Mouse (Mus musculus) layer of hippocampus, adult 8-10 months (tissue): ENCODE measurements around the gene Vtcn1. TPM values are rescaled to one million over a fixed set of nuclear protein-coding genes. Genes with fewer than 3 reads are reported as not detected.
"Not testable (repeated sequence)": the region's sequence is repeated elsewhere in the genome, so short reads cannot be mapped to it uniquely, and the experiment has no call there.

Experiments
- DNase-seq, 2 experiments: peaks; one replicate each; pipeline ENCODE4 v3.0.0; 2022; ENCODE audit warnings: low spot score in 2 of 2
- total RNA-seq, 4 experiments: library from RNA; stranded (reverse); gene quantifications; 2 replicates each; pipeline ENCODE4 v1.2.4; 2022

The Vtcn1 gene
- not detected for total RNA-seq

DNA sequence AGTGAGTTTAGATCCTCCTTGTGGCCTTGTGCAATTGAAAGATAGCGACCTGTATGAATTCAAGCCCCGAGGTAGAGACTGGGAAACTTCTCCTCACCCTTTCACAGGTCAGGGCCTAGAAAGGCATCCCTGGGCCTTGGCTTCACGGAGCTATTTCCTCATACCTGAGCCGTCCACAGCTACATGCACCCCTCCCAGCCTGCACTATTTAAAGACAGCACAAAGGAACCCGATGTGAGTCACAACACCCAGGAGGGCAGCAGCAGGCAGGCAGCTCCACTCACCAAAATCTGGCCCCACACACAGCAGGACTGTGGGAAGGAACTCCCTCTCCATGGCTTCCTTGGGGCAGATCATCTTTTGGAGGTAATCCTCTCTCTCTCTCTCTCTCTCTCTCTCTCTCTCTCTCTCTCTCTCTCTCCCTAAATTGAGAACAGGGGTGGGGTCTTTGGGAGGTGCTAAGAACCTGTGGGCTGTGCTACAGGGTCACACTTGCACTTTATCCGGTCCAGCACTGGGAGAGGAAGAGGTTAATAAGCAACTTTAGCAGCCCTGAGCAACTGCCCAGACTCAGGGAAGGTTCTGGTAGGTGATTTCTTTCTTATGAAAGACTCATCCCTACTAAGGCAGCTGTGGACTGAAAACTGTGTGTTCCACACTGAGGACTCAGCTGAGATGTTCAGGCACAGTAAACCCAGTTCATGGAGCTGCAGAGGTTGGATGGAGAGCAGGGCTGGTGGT is at the start of gene Vtcn1:
Vtcn1 (plus strand) TSS at position 235 of the 741 bp plus-strand sequence.
- DNase-seq = no peak

DNA sequence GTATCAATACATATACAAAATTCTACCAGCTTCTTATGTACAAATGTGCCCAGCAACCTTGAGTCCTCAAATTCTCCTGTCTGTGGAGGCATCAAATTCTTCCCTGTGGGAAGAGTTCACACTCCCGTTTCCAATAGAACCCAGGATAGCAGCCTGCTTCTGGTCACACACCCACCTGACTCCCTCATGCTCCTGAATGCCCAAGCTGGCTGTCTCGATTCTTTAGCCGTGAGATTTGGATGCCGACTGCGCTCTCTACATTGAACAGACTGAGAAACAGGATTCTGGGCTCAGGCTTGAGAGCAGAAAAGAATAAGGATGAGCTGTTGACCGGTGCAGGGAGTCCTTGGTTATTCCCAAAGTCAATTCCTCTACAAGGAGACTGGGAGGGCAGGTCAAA is 48.3 kb upstream of the Vtcn1 start:
- DNase-seq = no peak

- no peak for DNase-seq
Measured at GRCm38 (mm10) chr3:100777568-100777967, 47.7 kb upstream of the Vtcn1 start.

GRCm38 (mm10) chr3:100786076-100786475 is 39.2 kb upstream of the Vtcn1 start:
- no peak for DNase-seq

DNA sequence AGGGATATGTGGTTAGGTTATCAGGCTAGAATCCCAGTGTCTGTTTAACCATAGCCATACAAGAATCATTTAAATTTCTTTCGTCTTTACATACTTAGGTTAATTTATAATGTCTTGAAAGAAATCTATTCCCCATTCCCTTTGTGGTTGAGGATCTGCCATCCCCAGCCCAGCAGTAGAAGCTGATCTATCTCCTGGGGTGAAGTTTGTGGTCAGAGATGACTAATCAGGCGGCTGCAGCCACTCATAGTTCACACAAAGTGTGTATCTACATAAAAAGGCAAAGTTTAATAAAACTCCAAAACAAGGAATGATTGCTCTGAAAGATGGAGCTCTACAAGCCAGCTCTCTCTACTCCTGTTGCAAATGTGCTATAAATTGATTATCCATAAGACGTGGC is 33.6 kb upstream of the Vtcn1 start:
- no peak for DNase-seq

DNA sequence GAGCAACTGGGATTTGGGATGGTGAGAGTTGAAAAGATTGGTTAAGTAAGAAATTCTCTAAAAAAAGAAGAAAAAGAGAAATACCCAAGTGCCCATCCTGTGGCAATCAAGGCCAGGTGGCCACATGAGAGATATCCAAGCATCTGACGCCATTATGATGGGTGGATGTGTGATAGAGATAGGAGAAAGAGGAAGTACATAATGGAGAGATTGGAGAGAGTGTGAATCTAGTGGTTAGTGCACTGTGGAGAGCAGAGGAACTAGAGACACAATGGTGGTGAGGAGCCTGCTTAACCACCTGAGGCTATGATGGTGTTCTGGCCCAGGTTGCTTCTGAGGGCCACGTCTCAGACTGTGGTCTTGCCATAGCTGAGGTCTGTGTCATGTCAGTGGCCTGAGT is 31.9 kb upstream of the Vtcn1 start:
- DNase-seq = no peak

GRCm38 (mm10) chr3:100796571-100796970 is 28.7 kb upstream of the Vtcn1 start:
- no peak for DNase-seq

- DNase-seq = no peak
Measured at GRCm38 (mm10) chr3:100797166-100798145, 27.8 kb upstream of the Vtcn1 start.

- DNase-seq = no peak
Measured at GRCm38 (mm10) chr3:100798872-100799422, 26.3 kb upstream of the Vtcn1 start.

DNA sequence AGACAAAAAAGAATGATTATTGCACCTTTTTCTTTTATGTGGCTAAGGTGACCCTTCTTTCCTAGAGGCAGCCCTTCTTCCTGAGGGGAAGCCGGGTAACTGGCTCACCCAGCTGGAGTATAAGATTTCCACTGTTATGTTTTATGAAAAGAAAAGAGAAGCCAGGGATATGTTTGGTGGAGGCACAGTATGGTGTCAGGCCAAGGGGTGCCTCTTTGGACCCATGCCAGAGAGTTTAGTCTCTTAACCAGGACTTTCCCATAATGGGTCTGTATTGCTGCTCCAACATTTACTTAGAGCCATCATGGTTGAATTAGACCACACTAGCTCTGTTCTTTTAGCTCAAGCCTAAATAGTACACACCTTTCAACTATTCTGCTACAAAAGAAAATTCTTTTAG is 20.3 kb upstream of the Vtcn1 start:
- DNase-seq = no peak

DNA sequence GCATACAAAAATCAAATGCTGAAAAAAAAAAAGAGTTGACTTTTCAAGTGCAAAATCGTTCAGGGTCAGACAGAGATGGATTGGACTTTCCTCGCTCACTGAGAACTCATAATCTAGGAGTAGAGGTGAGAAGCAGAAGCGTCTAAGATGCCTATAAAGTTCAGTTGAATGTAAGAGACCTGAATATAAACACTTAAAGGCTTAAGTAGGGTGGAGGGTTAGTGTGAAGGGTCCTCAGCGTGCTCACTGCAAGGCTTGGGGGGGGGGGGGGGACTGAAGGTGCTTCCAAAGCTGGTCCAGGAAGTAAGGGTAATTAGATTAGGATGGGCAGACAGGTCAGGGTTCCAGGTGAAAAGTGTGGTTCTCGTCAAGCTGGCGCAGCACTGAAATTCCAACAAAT is 19.3 kb upstream of the Vtcn1 start:
- DNase-seq = no peak

DNA sequence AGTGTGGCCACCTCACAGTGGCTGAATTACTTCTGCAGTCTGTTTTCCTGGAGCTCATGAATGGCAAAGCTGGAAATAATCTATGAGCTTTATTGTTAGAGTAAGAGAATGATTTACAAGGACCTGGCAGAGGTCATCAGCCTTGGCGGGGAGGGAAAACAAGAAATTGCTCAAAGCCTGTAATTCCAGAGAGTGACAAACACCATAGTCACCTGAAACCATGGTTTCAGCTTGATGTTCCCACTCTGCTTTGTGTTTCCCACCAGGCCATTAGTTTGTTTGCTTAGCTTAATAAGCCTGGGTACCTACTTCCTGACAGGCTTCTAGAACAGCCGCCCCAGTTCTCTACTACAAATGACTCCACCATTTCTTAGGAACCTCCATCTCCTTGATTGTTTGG is 14.8 kb upstream of the Vtcn1 start:
- DNase-seq = no peak

DNA sequence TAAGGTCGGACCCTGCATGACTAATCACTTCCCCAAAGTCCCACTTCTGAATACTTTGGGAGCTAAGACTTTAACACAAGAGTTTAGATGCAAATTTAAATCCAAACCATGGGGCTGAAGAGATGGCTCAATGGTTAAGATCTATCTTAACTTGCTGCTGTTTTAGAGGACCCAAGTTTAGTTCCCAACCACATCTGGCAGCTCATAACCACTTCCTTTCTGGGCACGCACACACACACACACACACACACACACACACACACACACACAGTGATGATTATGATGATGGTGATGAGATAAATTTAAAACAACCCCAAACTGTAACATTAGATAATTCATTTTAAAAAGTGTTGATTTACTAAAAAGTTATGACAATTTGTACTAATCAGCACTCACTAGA is 13.4 kb upstream of the Vtcn1 start:
- DNase-seq = no peak

- DNase-seq = not testable (repeated sequence)
Measured at GRCm38 (mm10) chr3:100815490-100815889, 9.8 kb upstream of the Vtcn1 start.

GRCm38 (mm10) chr3:100818709-100819108 is 6.5 kb upstream of the Vtcn1 start:
- no peak for DNase-seq

DNA sequence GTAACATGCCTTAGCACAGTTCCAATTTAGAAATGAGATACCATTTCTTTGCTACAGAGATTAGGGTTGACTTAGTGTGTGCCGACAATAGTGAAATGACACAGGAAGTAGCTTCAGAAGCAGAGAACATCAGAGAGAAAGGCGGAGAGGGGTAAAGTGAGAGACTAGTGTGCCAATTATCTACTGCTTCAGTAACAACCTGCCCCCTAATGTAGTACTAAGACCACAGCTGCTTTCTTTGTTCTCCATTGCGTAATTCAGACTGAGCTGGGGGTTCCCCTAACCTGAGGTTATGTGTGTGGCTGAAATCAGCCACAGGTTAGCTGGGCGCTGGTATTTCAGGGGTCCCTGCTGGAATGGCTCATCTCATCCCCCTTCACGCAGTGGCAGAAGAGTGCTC is 5.7 kb upstream of the Vtcn1 start:
- no peak for DNase-seq

DNA sequence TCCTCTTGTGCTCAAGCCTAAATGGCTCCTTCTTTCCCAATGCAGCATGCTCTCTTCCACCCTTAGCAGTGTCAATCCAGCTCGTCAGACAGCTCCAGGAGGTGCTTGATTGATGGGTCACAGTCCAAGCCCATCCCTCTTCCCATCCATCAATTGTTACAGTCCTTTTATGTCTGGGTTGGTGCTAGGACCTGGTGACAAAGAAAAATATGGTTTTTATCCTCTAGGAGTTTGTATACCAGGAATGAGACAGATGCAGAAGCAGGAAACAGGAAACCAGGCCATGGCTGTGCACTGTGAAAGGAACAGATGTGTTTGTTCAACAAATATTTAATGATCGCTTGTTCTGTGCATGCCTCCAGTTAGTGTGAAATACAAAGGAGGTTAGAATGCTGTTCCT is 4.4 kb upstream of the Vtcn1 start:
- no peak for DNase-seq

DNA sequence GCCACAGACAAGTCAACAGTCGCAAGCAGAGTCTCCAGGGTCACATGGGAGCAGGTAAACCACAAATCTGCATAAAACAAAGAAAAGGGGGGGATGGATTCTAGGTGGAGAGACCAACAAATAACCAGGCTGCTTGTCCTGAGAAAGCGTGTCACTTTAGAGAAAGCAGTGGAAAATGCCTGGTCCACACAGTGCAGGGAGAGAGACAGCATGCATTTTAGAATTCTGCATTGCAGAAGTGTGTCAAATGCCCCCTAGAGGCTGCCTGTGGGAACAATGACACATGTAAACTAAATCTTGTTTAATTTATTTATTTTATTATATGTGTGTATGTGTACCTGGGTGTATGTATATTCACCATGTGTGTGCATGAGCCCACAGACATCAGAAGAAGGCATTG is 4.0 kb upstream of the Vtcn1 start:
- no peak for DNase-seq

DNA sequence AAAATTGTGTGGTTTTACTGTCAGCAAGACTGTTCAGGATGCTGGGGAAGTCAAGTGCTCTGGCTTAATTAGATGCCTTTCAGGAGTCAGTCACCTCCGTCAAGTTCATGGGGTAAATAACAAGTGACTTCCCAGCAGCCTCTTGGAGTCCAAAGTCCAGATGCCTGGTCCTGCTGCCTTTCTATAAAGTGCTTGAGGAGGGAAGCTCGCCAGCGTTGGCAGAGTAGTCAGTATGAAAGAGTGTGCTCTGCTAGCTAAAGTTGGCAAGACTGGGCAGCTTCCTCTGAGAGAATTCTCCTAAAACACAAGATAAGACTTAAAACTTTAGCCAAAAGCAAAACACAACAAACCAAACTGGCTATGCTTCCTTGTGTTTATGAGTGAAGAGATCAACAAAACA is 18.5 kb downstream of the Vtcn1 start:
- DNase-seq = no peak

DNA sequence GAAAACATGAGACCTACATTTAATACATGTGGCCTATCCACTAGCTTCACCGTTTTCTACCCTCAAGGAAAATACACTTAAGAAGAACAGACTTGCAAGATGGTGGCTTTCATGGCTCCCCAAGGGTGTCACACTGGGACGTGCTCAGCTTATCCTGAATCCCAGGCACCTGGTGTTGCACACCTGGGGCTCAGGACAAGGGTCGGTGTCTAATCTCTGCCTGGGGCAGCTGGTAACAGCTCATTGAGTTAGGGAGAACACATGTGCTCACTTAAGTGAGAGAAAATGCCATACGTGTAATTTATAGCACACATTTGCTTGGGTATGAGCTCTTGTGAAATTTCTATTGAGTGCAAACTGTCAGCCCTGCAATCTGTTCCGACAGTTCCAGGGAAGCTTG is 19.1 kb downstream of the Vtcn1 start:
- no peak for DNase-seq

DNA sequence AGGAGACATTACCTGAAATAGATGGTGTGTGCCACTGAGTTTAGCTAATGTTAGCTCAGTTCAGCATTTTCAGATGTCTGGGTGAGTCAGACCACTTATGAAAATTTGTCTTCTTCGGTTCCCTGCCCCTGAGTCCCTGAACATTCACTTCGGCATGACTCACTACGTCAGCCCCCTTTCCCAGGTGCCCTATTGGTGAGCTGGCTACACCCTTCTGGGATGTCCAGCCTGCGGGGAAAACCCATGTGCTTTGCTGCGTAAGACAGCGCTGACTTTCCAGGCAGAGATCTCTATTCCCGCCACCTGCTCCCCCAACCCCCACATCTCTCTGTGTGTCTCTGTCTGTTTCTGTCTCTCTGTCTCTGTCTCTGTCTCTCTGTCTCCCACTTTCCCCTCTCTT is 23.1 kb downstream of the Vtcn1 start:
- DNase-seq = no peak

- DNase-seq = no peak
Measured at GRCm38 (mm10) chr3:100850468-100850867, 25.2 kb downstream of the Vtcn1 start.
